Mouse (Mus musculus) forebrain, embryonic 10.5 days (tissue): Measurements from ENCODE around the gene 2310022B05Rik. TPM values are rescaled to one million over a fixed set of nuclear protein-coding genes. Genes with fewer than 3 reads are reported as not detected.
A peak's percentile ranks its signal among the peaks of the same experiment; 100 is the strongest.

ENCODE experiments used
- DNase-seq: peaks from one replicate; pipeline ENCODE4 v3.0.0-alpha.2; 2017; ENCODE audit warnings: low spot score; ENCODE audit errors: extremely low spot score
- H3K27ac ChIP-seq: fragments of 300-500 bp; sonication (generic); 2 replicates; pipeline ENCODE4 v1.5.1; 2016; ENCODE audit warnings: mild to moderate bottlenecking
- H3K27me3 ChIP-seq: fragments of 300-500 bp; sonication (generic); 2 replicates; pipeline ENCODE4 v1.6.1; 2016; ENCODE audit warnings: mild to moderate bottlenecking; ENCODE audit not compliant: poor library complexity, severe bottlenecking
- H3K36me3 ChIP-seq: fragments of 300-500 bp; sonication (generic); replicated peaks from 2 replicates; pipeline ENCODE4 v1.6.1; 2016; ENCODE audit warnings: mild to moderate bottlenecking, moderate library complexity
- H3K4me1 ChIP-seq: fragments of 300-500 bp; sonication (generic); 2 replicates; pipeline ENCODE4 v1.6.1; 2016
- H3K4me3 ChIP-seq: fragments of 300-500 bp; sonication (generic); 2 replicates; pipeline ENCODE4 v1.5.1; 2016; ENCODE audit warnings: mild to moderate bottlenecking, moderate library complexity
- H3K9me3 ChIP-seq: fragments of 300-500 bp; sonication (generic); 2 replicates; pipeline ENCODE4 v1.6.1; 2016; ENCODE audit warnings: mild to moderate bottlenecking, moderate library complexity
- WGBS: fragments of 180-500 bp; shearing (Covaris S2); methylation state at CpG from one replicate; pipeline ENCODE4 v1.1.7; 2016; 5-methylcytosine and 5-hydroxymethylcytosine counted together
- polyA plus RNA-seq: library from polyadenylated mRNA; unstranded; fragments of >200 nt; fragmentation: Nextera tagmentation; extraction: Ambion mirVana; gene quantifications from 2 replicates; pipeline ENCODE4 v1.2.1, GENCODE M21; 2016

2310022B05Rik gene
- polyA plus RNA-seq, 1 experiment from 2014 or later = 18.2 TPM

DNA sequence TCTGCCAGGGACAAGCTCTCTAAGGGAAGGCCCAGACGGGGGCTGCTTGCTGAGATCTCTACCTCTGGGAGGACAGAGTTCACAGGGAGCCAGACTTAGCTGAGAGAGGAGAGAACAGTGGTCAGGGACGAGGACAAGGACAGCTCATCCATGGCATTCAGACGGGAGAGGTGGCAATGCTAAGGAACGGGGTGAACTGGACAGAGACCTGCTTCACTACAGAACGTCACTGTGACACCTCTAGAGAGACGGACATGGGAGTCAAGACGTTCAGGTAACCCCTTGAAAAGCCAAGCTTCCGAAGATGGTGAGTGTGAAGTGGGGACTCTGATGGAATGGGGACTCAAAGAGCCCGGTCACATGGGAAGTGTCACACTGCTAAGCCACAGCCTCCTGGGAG is 36.9 kb downstream of the 2310022B05Rik start:
- no peak overlapping the region for H3K27ac ChIP-seq
- H3K4me3 ChIP-seq = no peak overlapping the region
- H3K36me3 ChIP-seq = no peaks in the 10 kb centered on the region
- no peaks in the 10 kb centered on the region for H3K9me3 ChIP-seq
- DNase-seq = no peak
- peaks cover 4% of the 10 kb centered on the region; the same call in 1 of the 2 replicates for H3K4me1 ChIP-seq
- H3K27me3 ChIP-seq = no peaks in the 10 kb centered on the region
- 90% methylated on average over 9 of the region's 9 CpGs for WGBS

DNA sequence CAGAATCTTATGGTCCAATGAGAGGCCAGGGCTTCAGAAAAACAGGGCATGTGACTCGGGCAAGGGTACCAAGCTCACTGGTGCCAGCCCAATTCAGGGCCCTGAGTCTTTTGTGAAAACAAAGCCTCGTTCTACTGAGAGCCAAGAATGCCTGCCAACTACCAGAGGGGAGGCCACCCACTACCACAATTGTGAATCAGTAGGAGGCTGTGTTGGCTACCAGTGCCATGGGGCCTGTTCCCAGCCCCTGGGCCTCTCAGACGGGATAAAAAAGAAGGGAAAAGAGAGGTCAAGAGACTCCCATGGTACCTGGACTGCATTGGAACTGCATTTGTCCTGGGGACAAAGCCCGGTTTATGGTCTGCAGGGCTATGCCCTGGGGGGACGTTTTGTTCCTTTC is 41.9 kb downstream of the 2310022B05Rik start:
- no peak for DNase-seq
- H3K27me3 ChIP-seq = peaks cover 12% of the 10 kb centered on the region
- H3K36me3 ChIP-seq = no peaks in the 10 kb centered on the region
- H3K4me3 ChIP-seq = no peak overlapping the region
- no peaks in the 10 kb centered on the region for H3K9me3 ChIP-seq
- H3K4me1 ChIP-seq = peaks cover 21% of the 10 kb centered on the region
- 65% methylated on average over 5 of the region's 5 CpGs for WGBS
- no peak overlapping the region for H3K27ac ChIP-seq

DNA sequence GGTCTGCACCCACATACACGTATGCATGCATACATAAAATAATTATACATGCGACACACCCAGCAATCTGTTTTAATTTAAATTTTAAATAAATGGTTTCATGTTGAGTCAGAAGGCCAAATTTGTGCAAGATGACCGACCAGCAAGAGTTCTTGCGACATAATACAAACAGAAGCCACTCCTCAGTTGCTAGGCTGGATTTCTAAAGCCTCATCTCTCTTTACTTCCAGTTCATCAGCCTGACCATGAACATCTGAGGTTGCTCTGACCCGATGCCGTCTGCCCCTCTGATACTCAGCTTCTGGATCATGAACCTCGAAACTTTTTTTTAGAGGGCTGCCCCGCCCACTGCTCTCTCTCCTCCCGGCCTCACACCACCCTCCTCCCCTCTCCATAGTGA is 44.9 kb downstream of the 2310022B05Rik start:
- WGBS = 71% methylated on average over 9 of the region's 9 CpGs

DNA sequence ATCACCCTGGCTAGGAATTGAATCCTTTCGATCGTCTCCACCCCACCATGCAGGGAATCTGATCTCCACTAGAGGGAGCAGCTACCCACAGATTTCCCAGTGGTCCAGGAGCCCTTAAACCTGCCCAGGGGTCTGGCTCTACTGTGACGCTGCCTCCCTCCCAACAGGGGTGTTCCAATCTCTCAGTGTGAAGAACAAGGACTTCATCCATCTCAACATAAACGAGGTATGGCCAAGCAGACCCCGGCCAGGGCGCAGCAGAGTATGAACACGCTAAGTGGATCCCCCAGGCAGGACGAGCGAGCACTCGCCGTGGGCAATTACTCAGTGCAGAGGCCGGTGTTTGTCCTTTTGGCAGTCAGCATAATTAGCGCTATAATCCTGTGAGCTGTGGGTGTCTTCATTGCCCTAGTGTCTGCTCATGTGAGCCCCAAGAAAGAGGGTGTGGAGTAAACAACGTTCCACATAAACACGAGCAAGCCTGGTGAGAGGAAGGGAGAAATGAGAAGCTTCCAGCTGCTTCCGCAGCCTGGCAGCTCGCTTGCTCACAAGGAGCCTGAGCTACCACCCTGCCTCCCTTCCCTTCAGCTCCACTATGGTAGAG is 45.8 kb downstream of the 2310022B05Rik start:
- 8% methylated on average over 17 of the region's 17 CpGs for WGBS
- Histone ChIP-seq H3K27me3 (peaks cover 22% of the 10 kb centered on the region), H3K27ac (peak overlapping the region; percentile 60; the same call in 1 of the 2 replicates), H3K4me3 (peak overlapping the region; percentile 49), H3K9me3 (no peaks in the 10 kb centered on the region), H3K4me1 (peaks cover 21% of the 10 kb centered on the region), H3K36me3 (no peaks in the 10 kb centered on the region)
- peak; percentile 71 for DNase-seq

More for the DNA sequence above, 44.9 kb downstream of the 2310022B05Rik start:
- Histone ChIP-seq H3K4me1 (peaks cover 21% of the 10 kb centered on the region), H3K9me3 (no peaks in the 10 kb centered on the region), H3K27me3 (peaks cover 22% of the 10 kb centered on the region), H3K36me3 (no peaks in the 10 kb centered on the region), H3K4me3 (no peak overlapping the region), H3K27ac (no peak overlapping the region)
- no peak for DNase-seq

DNA sequence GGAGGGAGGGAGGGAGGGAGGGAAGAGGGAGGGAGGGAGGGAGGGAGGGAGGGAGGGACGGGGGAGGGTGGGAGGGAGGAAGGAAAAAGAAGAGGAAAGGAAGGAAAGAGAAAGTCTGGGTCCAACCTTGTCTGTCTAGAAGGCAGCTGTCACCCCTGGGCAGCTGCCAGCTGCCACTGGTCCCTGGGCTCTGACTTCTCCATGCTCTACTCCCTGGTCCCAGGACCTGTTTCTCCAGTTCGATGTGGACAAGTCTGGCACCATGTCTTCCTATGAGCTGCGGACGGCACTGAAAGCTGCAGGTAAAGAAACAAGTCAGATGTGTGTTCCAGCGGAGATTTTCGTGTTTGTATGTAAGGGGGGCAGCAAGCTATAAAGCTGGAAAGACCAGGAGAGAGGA is 48.8 kb downstream of the 2310022B05Rik start:
- Histone ChIP-seq H3K27me3 (peaks cover 22% of the 10 kb centered on the region), H3K36me3 (no peaks in the 10 kb centered on the region), H3K27ac (no peak overlapping the region), H3K4me1 (peaks cover 15% of the 10 kb centered on the region), H3K4me3 (no peak overlapping the region), H3K9me3 (no peaks in the 10 kb centered on the region)
- DNase-seq = no peak
- WGBS = 82% methylated on average over 6 of the region's 6 CpGs

DNA sequence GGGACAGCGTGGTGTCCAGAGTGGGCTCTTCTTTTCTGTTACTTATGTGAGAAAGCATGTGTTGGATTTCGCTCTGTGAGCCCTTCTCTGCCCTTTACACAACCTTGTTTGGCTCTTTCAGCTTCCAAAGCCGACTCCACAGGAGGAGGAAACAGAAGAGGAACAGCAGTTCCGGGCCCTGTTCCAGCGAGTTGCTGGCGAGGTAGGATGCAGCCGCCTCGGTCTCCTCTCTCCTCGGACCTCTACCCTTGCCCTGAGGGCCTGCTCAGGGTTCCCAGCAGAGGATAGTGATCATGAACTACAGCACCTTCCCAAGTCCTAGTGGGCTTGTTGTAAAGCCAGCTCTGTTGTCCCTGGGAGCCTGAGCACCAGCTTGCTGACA is 54.2 kb downstream of the 2310022B05Rik start:
- no peaks in the 10 kb centered on the region for H3K9me3 ChIP-seq
- 82% methylated on average over 9 of the region's 9 CpGs for WGBS
- H3K4me3 ChIP-seq = no peak overlapping the region

DNA sequence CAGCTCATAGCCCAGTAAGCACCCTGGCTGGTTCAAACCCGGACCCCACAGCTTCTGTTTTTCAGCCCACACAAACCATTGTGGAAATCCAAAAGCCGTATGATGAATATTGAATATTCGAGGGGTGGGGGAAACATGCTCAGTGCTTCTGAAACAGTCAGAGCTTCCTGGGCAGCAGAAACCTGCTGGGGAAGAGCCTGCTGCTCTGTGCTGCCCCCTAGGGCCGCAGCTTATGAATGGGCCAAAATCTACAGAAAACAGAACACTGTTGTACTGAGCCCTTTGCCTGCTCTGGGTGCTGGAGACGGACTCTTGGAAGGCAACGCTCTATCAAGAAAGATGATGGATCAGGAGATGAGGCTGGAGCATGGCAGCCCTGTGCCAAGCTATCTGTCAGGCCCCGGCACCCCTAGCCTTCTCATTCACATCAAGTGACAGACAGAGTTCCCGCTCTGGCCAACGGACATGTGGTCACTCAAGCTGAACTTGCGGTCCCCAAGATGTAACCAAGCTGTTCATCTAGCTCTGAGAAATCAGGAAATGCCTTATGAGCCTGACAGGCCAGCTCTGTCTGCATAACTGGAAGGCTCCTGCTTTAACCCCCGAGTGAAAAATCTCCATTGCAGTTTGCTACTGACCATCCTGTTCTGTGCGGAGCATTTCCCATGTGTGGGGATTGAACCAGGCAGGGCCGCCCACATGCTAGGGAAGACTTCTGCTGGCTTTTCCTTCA is 54.8 kb downstream of the 2310022B05Rik start:
- no peaks in the 10 kb centered on the region for H3K9me3 ChIP-seq
- H3K4me3 ChIP-seq = no peak overlapping the region
- no peak for DNase-seq
- no peak overlapping the region for H3K27ac ChIP-seq
- WGBS = 78% methylated on average over 13 of the region's 13 CpGs
- H3K36me3 ChIP-seq = no peaks in the 10 kb centered on the region
- H3K4me1 ChIP-seq = no peaks in the 10 kb centered on the region
- H3K27me3 ChIP-seq = no peaks in the 10 kb centered on the region

More for the DNA sequence above, 54.2 kb downstream of the 2310022B05Rik start:
- Histone ChIP-seq H3K4me1 (no peaks in the 10 kb centered on the region), H3K27ac (no peak overlapping the region), H3K36me3 (no peaks in the 10 kb centered on the region), H3K27me3 (no peaks in the 10 kb centered on the region)
- no peak for DNase-seq

DNA sequence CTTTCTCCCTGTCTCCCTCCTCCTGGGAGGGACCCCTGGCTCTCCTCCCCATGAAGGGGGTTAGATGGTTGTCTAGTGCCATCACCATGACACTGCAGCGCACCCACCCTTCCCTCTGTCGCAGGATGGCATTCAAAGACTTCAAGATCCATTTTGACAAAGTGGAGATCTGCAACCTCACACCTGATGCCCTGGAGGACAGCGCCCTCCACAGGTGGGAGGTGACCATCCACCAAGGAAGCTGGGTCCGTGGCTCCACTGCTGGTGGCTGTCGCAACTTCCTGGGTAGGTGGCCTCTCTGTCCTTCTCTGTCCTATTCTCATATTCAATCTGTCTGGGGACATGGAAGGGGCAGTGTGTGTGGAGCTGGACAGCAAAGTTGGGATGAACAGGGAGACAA is 59.1 kb downstream of the 2310022B05Rik start:
- WGBS = 72% methylated on average over 5 of the region's 5 CpGs
- Histone ChIP-seq H3K9me3 (no peaks in the 10 kb centered on the region), H3K27me3 (no peaks in the 10 kb centered on the region), H3K4me3 (no peak overlapping the region), H3K4me1 (no peaks in the 10 kb centered on the region), H3K27ac (no peak overlapping the region), H3K36me3 (no peaks in the 10 kb centered on the region)
- DNase-seq = no peak

DNA sequence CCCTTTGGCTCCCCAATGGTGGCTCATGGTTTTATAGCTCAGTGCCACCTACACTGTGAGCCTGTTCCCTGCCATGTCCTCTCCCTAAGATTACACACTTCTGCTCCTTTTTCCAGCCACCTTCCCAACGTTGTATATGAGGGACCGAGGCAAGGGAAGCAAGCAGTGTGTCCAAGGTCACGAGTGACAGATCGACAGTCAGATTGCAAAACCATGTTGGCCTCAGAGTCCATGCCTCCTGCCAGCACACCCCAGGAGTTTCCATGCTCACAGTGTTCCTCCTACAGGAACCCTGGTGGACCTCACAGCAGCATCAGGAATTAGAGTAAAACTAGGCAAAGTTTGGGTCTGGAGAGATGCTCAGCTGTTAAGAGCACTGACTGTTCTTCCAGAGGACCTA is 73.8 kb downstream of the 2310022B05Rik start:
- Histone ChIP-seq H3K36me3 (no peaks in the 10 kb centered on the region), H3K27ac (no peak overlapping the region), H3K27me3 (no peaks in the 10 kb centered on the region), H3K9me3 (no peaks in the 10 kb centered on the region), H3K4me1 (no peaks in the 10 kb centered on the region; the same call in 1 of the 2 replicates), H3K4me3 (no peak overlapping the region)
- DNase-seq = no peak
- WGBS = 87% methylated on average over 4 of the region's 4 CpGs

DNA sequence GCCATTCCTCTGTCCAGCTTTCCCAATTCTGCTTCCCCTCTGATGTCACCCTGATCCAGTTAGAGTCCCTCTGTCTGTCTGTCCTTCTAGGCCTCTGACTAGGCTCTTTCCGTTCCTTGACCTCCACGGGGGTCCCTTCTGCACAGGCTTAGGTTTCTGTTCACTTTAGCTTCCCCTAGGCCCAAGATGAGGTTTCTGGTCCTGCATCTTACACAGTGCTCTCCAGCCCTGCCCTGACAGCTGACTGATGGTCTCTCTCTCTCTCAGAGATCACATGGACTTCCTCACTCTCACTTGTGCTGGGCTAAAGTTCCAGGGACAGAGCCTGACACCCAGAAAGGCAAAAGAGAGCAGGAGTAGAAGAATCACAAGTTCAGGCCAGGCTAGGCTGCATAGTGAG is 76.6 kb downstream of the 2310022B05Rik start:
- WGBS = 80% methylated on average over 2 of the region's 2 CpGs
- Histone ChIP-seq H3K27ac (no peak overlapping the region), H3K4me1 (no peaks in the 10 kb centered on the region; the same call in 1 of the 2 replicates), H3K36me3 (no peaks in the 10 kb centered on the region), H3K27me3 (no peaks in the 10 kb centered on the region), H3K9me3 (no peaks in the 10 kb centered on the region), H3K4me3 (no peak overlapping the region)
- no peak for DNase-seq

Other genes starting within 250 kb of the 2310022B05Rik start
- 1.9 and 2.5 TPM in 2 replicates for gene Pgbd5, start 223.7 kb downstream of the 2310022B05Rik start, polyA plus RNA-seq
- gene Cog2, start 142.6 kb downstream of the 2310022B05Rik start, polyA plus RNA-seq = 45.5 and 45.7 TPM in 2 replicates
- not detected in 2 replicates for gene Agt, start 93.7 kb downstream of the 2310022B05Rik start, polyA plus RNA-seq
- gene Capn9, start 87.3 kb downstream of the 2310022B05Rik start, polyA plus RNA-seq = not detected in 2 replicates
- gene Ttc13, start 58.6 kb upstream of the 2310022B05Rik start, polyA plus RNA-seq = 50.1 and 51.8 TPM in 2 replicates
- gene Arv1, start 58.8 kb upstream of the 2310022B05Rik start, polyA plus RNA-seq = 32.6 and 40.3 TPM in 2 replicates
- gene Fam89a, start 88.5 kb upstream of the 2310022B05Rik start, polyA plus RNA-seq = 1.8 and 2.3 TPM in 2 replicates
- 0.18 and 0.35 TPM in 2 replicates for gene Trim67, start 129.7 kb upstream of the 2310022B05Rik start, polyA plus RNA-seq
- 156 and 157 TPM in 2 replicates for gene Gnpat, start 199.7 kb upstream of the 2310022B05Rik start, polyA plus RNA-seq
- gene 2810004N23Rik, start 199.8 kb upstream of the 2310022B05Rik start, polyA plus RNA-seq = 81.0 and 83.7 TPM in 2 replicates
- 8.3 and 8.5 TPM in 2 replicates for gene Exoc8, start 234.3 kb upstream of the 2310022B05Rik start, polyA plus RNA-seq
- 8.8 and 10.0 TPM in 2 replicates for gene Sprtn, start 234.5 kb upstream of the 2310022B05Rik start, polyA plus RNA-seq